Mouse (Mus musculus) WW6 (cell line): ENCODE measurements around the gene Gm20388.
"Not testable (repeated sequence)": the region's sequence is repeated elsewhere in the genome, so short reads cannot be mapped to it uniquely, and the experiment has no call there.

ENCODE experiments used
- DNase-seq: peaks from one replicate; pipeline ENCODE4 v3.0.0-alpha.2; 2013; ENCODE audit warnings: low read depth, low spot score

Gene Gm20388

GRCm38 (mm10) chr8:121584730-121585129, 1674.1 kb downstream of the Gm20388 start:
- no peak for DNase-seq

- peak; percentile 99 for DNase-seq
Observed at GRCm38 (mm10) chr8:121585159-121585825, 1674.7 kb downstream of the Gm20388 start.

GRCm38 (mm10) chr8:121588750-121589149, 1678.1 kb downstream of the Gm20388 start:
- DNase-seq = no peak

- no peak for DNase-seq
Observed at GRCm38 (mm10) chr8:121589205-121589726, 1678.6 kb downstream of the Gm20388 start.

- DNase-seq = peak; percentile 85
Observed at GRCm38 (mm10) chr8:121590203-121591177, 1679.8 kb downstream of the Gm20388 start, which contains the start of gene Map1lc3b. Map1lc3b (plus strand) TSS chr8:121590361.

- DNase-seq = no peak
Observed at GRCm38 (mm10) chr8:121591178-121592066, 1680.8 kb downstream of the Gm20388 start.

GRCm38 (mm10) chr8:121593293-121593692, 1682.7 kb downstream of the Gm20388 start:
- DNase-seq = no peak

GRCm38 (mm10) chr8:121593983-121594382, 1683.3 kb downstream of the Gm20388 start:
- DNase-seq = no peak

- not testable (repeated sequence) for DNase-seq
Observed at GRCm38 (mm10) chr8:121597492-121597891, 1686.9 kb downstream of the Gm20388 start.

GRCm38 (mm10) chr8:121598190-121598589, 1687.5 kb downstream of the Gm20388 start:
- no peak for DNase-seq

GRCm38 (mm10) chr8:121598892-121599291, 1688.3 kb downstream of the Gm20388 start:
- peak; percentile 68 for DNase-seq

- no peak for DNase-seq
Observed at GRCm38 (mm10) chr8:121599842-121600241, 1689.2 kb downstream of the Gm20388 start.

GRCm38 (mm10) chr8:121602411-121602810, 1691.8 kb downstream of the Gm20388 start:
- no peak for DNase-seq

GRCm38 (mm10) chr8:121602860-121603259, 1692.2 kb downstream of the Gm20388 start:
- peak; percentile 74 for DNase-seq

GRCm38 (mm10) chr8:121603801-121604200, 1693.2 kb downstream of the Gm20388 start:
- no peak for DNase-seq

- no peak for DNase-seq
Observed at GRCm38 (mm10) chr8:121607661-121608060, 1697.0 kb downstream of the Gm20388 start.

- no peak for DNase-seq
Observed at GRCm38 (mm10) chr8:121609251-121609650, 1698.6 kb downstream of the Gm20388 start.

- DNase-seq = no peak
Observed at GRCm38 (mm10) chr8:121609916-121610315, 1699.3 kb downstream of the Gm20388 start.

- DNase-seq = no peak
Observed at GRCm38 (mm10) chr8:121613419-121613818, 1702.8 kb downstream of the Gm20388 start.

GRCm38 (mm10) chr8:121619401-121619995, 1708.9 kb downstream of the Gm20388 start:
- no peak for DNase-seq
